Mouse (Mus musculus): ENCODE results near the gene Slc17a4. TPM values are rescaled to one million over a fixed set of nuclear protein-coding genes. Genes with fewer than 3 reads are reported as not detected.

Slc17a4 gene
- total and polyA plus RNA-seq, 2 experiments from 2014 or later, result not detected

DNA sequence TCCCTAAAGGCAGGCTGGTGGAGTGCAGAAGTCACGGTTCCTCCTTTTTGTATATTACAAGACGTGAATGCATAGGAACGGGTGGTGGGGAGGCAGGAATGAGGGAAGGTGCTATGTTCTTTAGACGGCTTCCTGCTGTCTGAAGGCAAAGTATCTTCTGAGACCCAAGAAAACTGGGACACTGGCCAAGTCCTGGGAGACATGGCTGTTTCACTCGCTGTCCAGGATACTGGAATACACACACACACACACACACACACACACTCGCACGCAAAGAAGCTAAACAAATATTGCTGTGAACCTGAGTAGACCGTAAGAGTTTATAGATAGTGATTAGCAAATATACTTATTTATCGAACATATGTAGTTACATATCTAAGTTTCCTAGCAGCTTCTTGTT, 50.1 kb downstream of the Slc17a4 start:
- no peak overlapping the region for H3K9ac ChIP-seq (replicated peaks; ENCODE audit: low read depth, low read length)
- H3K27ac ChIP-seq (ENCODE audit: low read depth), result no peak overlapping the region
- H3K4me1 ChIP-seq (ENCODE audit: control insufficient read depth, insufficient read depth), result no peaks in the 10 kb centered on the region
- no peaks in the 10 kb centered on the region for H3K9me3 ChIP-seq (replicated peaks; ENCODE audit: control insufficient read depth, low read length)
- no peak overlapping the region for H3K4me3 ChIP-seq (ENCODE audit: low read depth, low read length)
- DNase-seq (ENCODE audit: low spot score) (peak; percentile 8), ATAC-seq (ENCODE audit: insufficient read depth, low read depth) (no peak)
- no peak for TF ChIP-seq CTCF (IDR thresholded peaks at IDR 0.05; ENCODE audit: low read depth)
- TF ChIP-seq EP300 (IDR thresholded peaks at IDR 0.05; ENCODE audit: low read depth), result no peak
- 52% methylated on average over 9 of the region's 9 CpGs for WGBS
- no peaks in the 10 kb centered on the region for H3K27me3 ChIP-seq (ENCODE audit: control insufficient read depth, insufficient read depth, low read length)
- H3K4me2 ChIP-seq (ENCODE audit: low read depth, low read length), result no peak overlapping the region
- no peaks in the 10 kb centered on the region for H3K36me3 ChIP-seq (replicated peaks; ENCODE audit: control insufficient read depth, insufficient read depth, low read length)

GRCm38 (mm10) chr13:23861815-23862214, 53.0 kb downstream of the Slc17a4 start:
- DNase-seq (ENCODE audit: low spot score) (no peak), ATAC-seq (ENCODE audit: insufficient read depth, low read depth) (no peak)
- Histone ChIP-seq H3K27me3 (ENCODE audit: control insufficient read depth, insufficient read depth, low read length) (no peaks in the 10 kb centered on the region), H3K36me3 (replicated peaks; ENCODE audit: control insufficient read depth, insufficient read depth, low read length) (no peaks in the 10 kb centered on the region), H3K27ac (ENCODE audit: low read depth) (no peak overlapping the region), H3K4me2 (ENCODE audit: low read depth, low read length) (no peak overlapping the region), H3K9me3 (replicated peaks; ENCODE audit: control insufficient read depth, low read length) (no peaks in the 10 kb centered on the region), H3K4me1 (ENCODE audit: control insufficient read depth, insufficient read depth) (no peaks in the 10 kb centered on the region), H3K4me3 (ENCODE audit: low read depth, low read length) (no peak overlapping the region), H3K9ac (replicated peaks; ENCODE audit: low read depth, low read length) (no peak overlapping the region)
- TF ChIP-seq EP300 (IDR thresholded peaks at IDR 0.05; ENCODE audit: low read depth) (no peak), CTCF (IDR thresholded peaks at IDR 0.05; ENCODE audit: low read depth) (no peak)

- Histone ChIP-seq H3K4me2 (ENCODE audit: low read depth, low read length) (no peak overlapping the region), H3K9ac (replicated peaks; ENCODE audit: low read depth, low read length) (no peak overlapping the region), H3K4me1 (ENCODE audit: control insufficient read depth, insufficient read depth) (no peaks in the 10 kb centered on the region), H3K27me3 (ENCODE audit: control insufficient read depth, insufficient read depth, low read length) (no peaks in the 10 kb centered on the region), H3K27ac (ENCODE audit: low read depth) (no peak overlapping the region), H3K36me3 (replicated peaks; ENCODE audit: control insufficient read depth, insufficient read depth, low read length) (no peaks in the 10 kb centered on the region), H3K4me3 (ENCODE audit: low read depth, low read length) (no peak overlapping the region), H3K9me3 (replicated peaks; ENCODE audit: control insufficient read depth, low read length) (no peaks in the 10 kb centered on the region)
- ATAC-seq (ENCODE audit: insufficient read depth, low read depth) (no peak), DNase-seq (ENCODE audit: low spot score) (no peak)
- 53% methylated on average over 3 of the region's 3 CpGs for WGBS
- TF ChIP-seq CTCF (IDR thresholded peaks at IDR 0.05; ENCODE audit: low read depth) (no peak), EP300 (IDR thresholded peaks at IDR 0.05; ENCODE audit: low read depth) (no peak)
Measured at GRCm38 (mm10) chr13:23856401-23856800, 58.4 kb downstream of the Slc17a4 start.

DNA sequence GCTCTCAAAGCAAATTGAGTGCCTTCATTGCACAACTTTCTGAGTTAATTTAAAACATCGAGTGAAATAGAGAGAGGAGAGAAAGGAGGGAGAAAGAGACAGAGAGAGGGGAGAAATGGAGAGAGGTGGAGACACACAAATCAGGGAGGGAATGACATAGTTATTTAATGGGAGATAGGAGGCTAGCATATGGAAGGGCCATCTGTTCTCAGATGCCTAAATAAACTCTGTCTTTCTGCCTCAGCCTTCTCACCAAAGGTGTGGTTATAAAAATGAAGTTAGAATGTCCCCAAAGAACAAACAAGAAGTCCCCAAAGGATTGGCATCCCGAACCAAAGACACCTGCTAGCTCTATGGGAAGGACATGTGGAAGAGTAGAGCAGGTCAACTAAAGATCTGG, 65.5 kb downstream of the Slc17a4 start:
- Histone ChIP-seq H3K27ac (ENCODE audit: low read depth) (no peak overlapping the region), H3K4me3 (ENCODE audit: low read depth, low read length) (no peak overlapping the region), H3K4me1 (ENCODE audit: control insufficient read depth, insufficient read depth) (no peaks in the 10 kb centered on the region), H3K36me3 (replicated peaks; ENCODE audit: control insufficient read depth, insufficient read depth, low read length) (no peaks in the 10 kb centered on the region), H3K4me2 (ENCODE audit: low read depth, low read length) (no peak overlapping the region), H3K27me3 (ENCODE audit: control insufficient read depth, insufficient read depth, low read length) (no peaks in the 10 kb centered on the region), H3K9me3 (replicated peaks; ENCODE audit: control insufficient read depth, low read length) (no peaks in the 10 kb centered on the region), H3K9ac (replicated peaks; ENCODE audit: low read depth, low read length) (no peak overlapping the region)
- WGBS, result 76% methylated on average over 2 of the region's 2 CpGs
- TF ChIP-seq CTCF (IDR thresholded peaks at IDR 0.05; ENCODE audit: low read depth), result no peak
- no peak for TF ChIP-seq EP300 (IDR thresholded peaks at IDR 0.05; ENCODE audit: low read depth)
- ATAC-seq (ENCODE audit: insufficient read depth, low read depth) (no peak), DNase-seq (ENCODE audit: low spot score) (no peak)

Small RNA genes lying within 50 kb of the gene (microRNA-seq; reads per million reads assigned to microRNA genes)
- gene Gm44344, result not detected

Other genes with a start within 250 kb of the Slc17a4 start
- 62.8 and 88.1 TPM in 2 replicates for gene Hist1h2ac, start 231.1 kb downstream of the Slc17a4 start, total RNA-seq (2014; rRNA removed; ENCODE audit: low replicate concordance)
- gene Hist1h2ac, start 231.1 kb downstream of the Slc17a4 start, polyA plus RNA-seq (2015; fragmentation: Nextera tagmentation; extraction: Ambion mirVana), result 0.45 and 0.49 TPM in 2 replicates
- gene Hist1h2bc, start 230.8 kb downstream of the Slc17a4 start, total RNA-seq (2014; rRNA removed; ENCODE audit: low replicate concordance), result 253 and 309 TPM in 2 replicates
- gene Hist1h2bc, start 230.8 kb downstream of the Slc17a4 start, polyA plus RNA-seq (2015; fragmentation: Nextera tagmentation; extraction: Ambion mirVana), result 94.4 and 115 TPM in 2 replicates
- 0.23 and 2.0 TPM in 2 replicates for gene Hist1h1t, start 219.2 kb downstream of the Slc17a4 start, total RNA-seq (2014; rRNA removed; ENCODE audit: low replicate concordance)
- not detected in 2 replicates for gene Hist1h1t, start 219.2 kb downstream of the Slc17a4 start, polyA plus RNA-seq (2015; fragmentation: Nextera tagmentation; extraction: Ambion mirVana)
- gene Hist1h4c, start 216.6 kb downstream of the Slc17a4 start, total RNA-seq (2014; rRNA removed; ENCODE audit: low replicate concordance), result 1,145 and 1,607 TPM in 2 replicates
- gene Hist1h4c, start 216.6 kb downstream of the Slc17a4 start, polyA plus RNA-seq (2015; fragmentation: Nextera tagmentation; extraction: Ambion mirVana), result 1.5 and 1.7 TPM in 2 replicates
- 21.4 and 25.9 TPM in 2 replicates for gene Hfe, start 204.2 kb downstream of the Slc17a4 start, total RNA-seq (2014; rRNA removed; ENCODE audit: low replicate concordance)
- gene Hfe, start 204.2 kb downstream of the Slc17a4 start, polyA plus RNA-seq (2015; fragmentation: Nextera tagmentation; extraction: Ambion mirVana), result 18.0 and 22.3 TPM in 2 replicates
- gene Hist1h1c, start 176.2 kb downstream of the Slc17a4 start, total RNA-seq (2014; rRNA removed; ENCODE audit: low replicate concordance), result 770 and 1,043 TPM in 2 replicates
- 73.4 and 101 TPM in 2 replicates for gene Hist1h1c, start 176.2 kb downstream of the Slc17a4 start, polyA plus RNA-seq (2015; fragmentation: Nextera tagmentation; extraction: Ambion mirVana)
- gene Hist1h3c, start 169.4 kb downstream of the Slc17a4 start, total RNA-seq (2014; rRNA removed; ENCODE audit: low replicate concordance), result 1,907 and 3,007 TPM in 2 replicates
- 1.2 and 1.3 TPM in 2 replicates for gene Hist1h3c, start 169.4 kb downstream of the Slc17a4 start, polyA plus RNA-seq (2015; fragmentation: Nextera tagmentation; extraction: Ambion mirVana)
- gene Hist1h2bb, start 168.3 kb downstream of the Slc17a4 start, total RNA-seq (2014; rRNA removed; ENCODE audit: low replicate concordance), result 1,542 and 1,547 TPM in 2 replicates
- 0.59 and 0.78 TPM in 2 replicates for gene Hist1h2bb, start 168.3 kb downstream of the Slc17a4 start, polyA plus RNA-seq (2015; fragmentation: Nextera tagmentation; extraction: Ambion mirVana)
- 667 and 733 TPM in 2 replicates for gene Hist1h2ab, start 163.9 kb downstream of the Slc17a4 start, total RNA-seq (2014; rRNA removed; ENCODE audit: low replicate concordance)
- gene Hist1h2ab, start 163.9 kb downstream of the Slc17a4 start, polyA plus RNA-seq (2015; fragmentation: Nextera tagmentation; extraction: Ambion mirVana), result 5.6 and 7.6 TPM in 2 replicates
- gene Hist1h3b, start 162.7 kb downstream of the Slc17a4 start, total RNA-seq (2014; rRNA removed; ENCODE audit: low replicate concordance), result 800 and 1,239 TPM in 2 replicates
- 3.2 and 3.3 TPM in 2 replicates for gene Hist1h3b, start 162.7 kb downstream of the Slc17a4 start, polyA plus RNA-seq (2015; fragmentation: Nextera tagmentation; extraction: Ambion mirVana)
- gene Hist1h4b, start 158.0 kb downstream of the Slc17a4 start, total RNA-seq (2014; rRNA removed; ENCODE audit: low replicate concordance), result 252 and 267 TPM in 2 replicates
- gene Hist1h4b, start 158.0 kb downstream of the Slc17a4 start, polyA plus RNA-seq (2015; fragmentation: Nextera tagmentation; extraction: Ambion mirVana), result 0.46 and 0.60 TPM in 2 replicates
- 794 and 986 TPM in 2 replicates for gene Hist1h4a, start 153.8 kb downstream of the Slc17a4 start, total RNA-seq (2014; rRNA removed; ENCODE audit: low replicate concordance)
- 0.49 and 0.82 TPM in 2 replicates for gene Hist1h4a, start 153.8 kb downstream of the Slc17a4 start, polyA plus RNA-seq (2015; fragmentation: Nextera tagmentation; extraction: Ambion mirVana)
- gene Hist1h3a, start 152.6 kb downstream of the Slc17a4 start, total RNA-seq (2014; rRNA removed; ENCODE audit: low replicate concordance), result 1,794 and 2,478 TPM in 2 replicates
- 1.4 and 1.7 TPM in 2 replicates for gene Hist1h3a, start 152.6 kb downstream of the Slc17a4 start, polyA plus RNA-seq (2015; fragmentation: Nextera tagmentation; extraction: Ambion mirVana)
- 261 and 272 TPM in 2 replicates for gene Hist1h1a, start 151.3 kb downstream of the Slc17a4 start, total RNA-seq (2014; rRNA removed; ENCODE audit: low replicate concordance)
- 0.81 and 0.82 TPM in 2 replicates for gene Hist1h1a, start 151.3 kb downstream of the Slc17a4 start, polyA plus RNA-seq (2015; fragmentation: Nextera tagmentation; extraction: Ambion mirVana)
- not detected in 2 replicates for gene Trim38, start 145.1 kb downstream of the Slc17a4 start, total RNA-seq (2014; rRNA removed; ENCODE audit: low replicate concordance)
- 0.08 and 0.10 TPM in 2 replicates for gene Trim38, start 145.1 kb downstream of the Slc17a4 start, polyA plus RNA-seq (2015; fragmentation: Nextera tagmentation; extraction: Ambion mirVana)
- not detected in 2 replicates for gene Slc17a2, start 108.0 kb downstream of the Slc17a4 start, total RNA-seq (2014; rRNA removed; ENCODE audit: low replicate concordance)
- gene Slc17a2, start 108.0 kb downstream of the Slc17a4 start, polyA plus RNA-seq (2015; fragmentation: Nextera tagmentation; extraction: Ambion mirVana), result not detected in 2 replicates
- 0.08 TPM in 1 of 2 replicates, not detected in the other for gene Slc17a3, start 75.6 kb downstream of the Slc17a4 start, total RNA-seq (2014; rRNA removed; ENCODE audit: low replicate concordance)
- not detected in 2 replicates for gene Slc17a3, start 75.6 kb downstream of the Slc17a4 start, polyA plus RNA-seq (2015; fragmentation: Nextera tagmentation; extraction: Ambion mirVana)
- not detected in 2 replicates for gene Slc17a1, start 47.3 kb downstream of the Slc17a4 start, total RNA-seq (2014; rRNA removed; ENCODE audit: low replicate concordance)
- gene Slc17a1, start 47.3 kb downstream of the Slc17a4 start, polyA plus RNA-seq (2015; fragmentation: Nextera tagmentation; extraction: Ambion mirVana), result not detected in 2 replicates
- gene Hist1h2ba, start 19.1 kb upstream of the Slc17a4 start, total RNA-seq (2014; rRNA removed; ENCODE audit: low replicate concordance), result not detected in 2 replicates
- not detected in 2 replicates for gene Hist1h2ba, start 19.1 kb upstream of the Slc17a4 start, polyA plus RNA-seq (2015; fragmentation: Nextera tagmentation; extraction: Ambion mirVana)
- gene Hist1h2aa, start 19.5 kb upstream of the Slc17a4 start, total RNA-seq (2014; rRNA removed; ENCODE audit: low replicate concordance), result not detected in 2 replicates
- not detected in 2 replicates for gene Hist1h2aa, start 19.5 kb upstream of the Slc17a4 start, polyA plus RNA-seq (2015; fragmentation: Nextera tagmentation; extraction: Ambion mirVana)
- not detected in 2 replicates for gene Scgn, start 76.2 kb upstream of the Slc17a4 start, total RNA-seq (2014; rRNA removed; ENCODE audit: low replicate concordance)
- not detected in 2 replicates for gene Scgn, start 76.2 kb upstream of the Slc17a4 start, polyA plus RNA-seq (2015; fragmentation: Nextera tagmentation; extraction: Ambion mirVana)